Mouse (Mus musculus) CD4-positive, CD25-positive, alpha-beta regulatory T cell, adult 2 months (primary cell): ENCODE measurements around the gene Lsp1.

Experiments
- DNase-seq: peaks from one replicate; pipeline ENCODE4 v3.0.0-alpha.2; 2012; ENCODE audit warnings: low read depth, low spot score

The Lsp1 gene

GRCm38 (mm10) chr7:142505942-142506341 lies 45.3 kb downstream of the Lsp1 start:
- DNase-seq = no peak

GRCm38 (mm10) chr7:142506501-142506900 lies 45.9 kb downstream of the Lsp1 start:
- no peak for DNase-seq

- no peak for DNase-seq
Observed at GRCm38 (mm10) chr7:142507453-142507852, 46.8 kb downstream of the Lsp1 start.

GRCm38 (mm10) chr7:142509518-142509917 lies 48.9 kb downstream of the Lsp1 start:
- no peak for DNase-seq

GRCm38 (mm10) chr7:142510021-142510777 lies 49.6 kb downstream of the Lsp1 start:
- no peak for DNase-seq

- no peak for DNase-seq
Observed at GRCm38 (mm10) chr7:142514048-142514447, 53.4 kb downstream of the Lsp1 start.

- DNase-seq = no peak
Observed at GRCm38 (mm10) chr7:142516221-142516978, 55.8 kb downstream of the Lsp1 start.

- no peak for DNase-seq
Observed at GRCm38 (mm10) chr7:142517531-142517930, 56.9 kb downstream of the Lsp1 start.

- no peak for DNase-seq
Observed at GRCm38 (mm10) chr7:142520331-142520730, 59.7 kb downstream of the Lsp1 start.

GRCm38 (mm10) chr7:142522352-142522751 lies 61.7 kb downstream of the Lsp1 start:
- no peak for DNase-seq

- DNase-seq = no peak
Observed at GRCm38 (mm10) chr7:142523200-142523990, 62.8 kb downstream of the Lsp1 start.

- no peak for DNase-seq
Observed at GRCm38 (mm10) chr7:142525342-142526178, 65.0 kb downstream of the Lsp1 start.

- DNase-seq = no peak
Observed at GRCm38 (mm10) chr7:142529350-142529749, 68.7 kb downstream of the Lsp1 start.

GRCm38 (mm10) chr7:142531973-142532521 lies 71.4 kb downstream of the Lsp1 start:
- DNase-seq = peak; percentile 9

GRCm38 (mm10) chr7:142532671-142533058 lies 72.1 kb downstream of the Lsp1 start, which contains the start of gene Mrpl23:
Mrpl23 (plus strand) TSS chr7:142532686.
- no peak for DNase-seq

- peak; percentile 94 for DNase-seq
Observed at GRCm38 (mm10) chr7:142533059-142533855, 72.6 kb downstream of the Lsp1 start.

GRCm38 (mm10) chr7:142535116-142535515 lies 74.5 kb downstream of the Lsp1 start:
- DNase-seq = no peak

- DNase-seq = no peak
Observed at GRCm38 (mm10) chr7:142535832-142536231, 75.2 kb downstream of the Lsp1 start.

- DNase-seq = no peak
Observed at GRCm38 (mm10) chr7:142537181-142537580, 76.6 kb downstream of the Lsp1 start.

GRCm38 (mm10) chr7:142537879-142538278 lies 77.3 kb downstream of the Lsp1 start:
- peak; percentile 79 for DNase-seq
